Mouse (Mus musculus): ENCODE measurements around the gene Aoah.

Gene Aoah

GRCm38 (mm10) chr13:20793901-20794300 is at the start of gene Aoah:
Gene Aoah, plus strand, starts transcription at chr13:20794113.
- in situ Hi-C loops (cut with MseI, MboI) = no loop called here

DNA sequence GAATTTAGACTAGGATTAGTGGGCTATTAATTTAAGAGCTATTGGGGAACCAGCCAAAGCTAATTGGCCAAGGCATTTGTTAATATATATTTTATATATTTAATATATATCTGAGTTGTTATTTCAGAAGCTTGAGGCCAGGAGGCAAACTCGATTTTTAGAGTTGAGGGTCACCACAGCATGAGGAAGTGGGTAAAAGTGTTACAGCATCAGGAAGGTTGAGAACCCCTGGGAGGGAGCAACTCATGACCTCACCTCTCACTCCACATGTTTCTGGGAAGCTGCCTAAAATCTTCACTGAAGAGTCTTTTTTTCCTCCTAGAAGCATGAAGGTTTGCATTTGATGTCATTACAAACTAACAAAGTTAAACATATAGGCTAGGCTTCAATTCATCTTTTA is 39.1 kb upstream of the Aoah start:
- in situ Hi-C loops (cut with MseI, MboI) = no loop called here

GRCm38 (mm10) chr13:20783648-20784047 is 10.3 kb upstream of the Aoah start:
- in situ Hi-C loops (cut with MseI, MboI) = no loop called here

GRCm38 (mm10) chr13:20784060-20784459 is 9.9 kb upstream of the Aoah start:
- in situ Hi-C loops (cut with MseI, MboI) = no loop called here

DNA sequence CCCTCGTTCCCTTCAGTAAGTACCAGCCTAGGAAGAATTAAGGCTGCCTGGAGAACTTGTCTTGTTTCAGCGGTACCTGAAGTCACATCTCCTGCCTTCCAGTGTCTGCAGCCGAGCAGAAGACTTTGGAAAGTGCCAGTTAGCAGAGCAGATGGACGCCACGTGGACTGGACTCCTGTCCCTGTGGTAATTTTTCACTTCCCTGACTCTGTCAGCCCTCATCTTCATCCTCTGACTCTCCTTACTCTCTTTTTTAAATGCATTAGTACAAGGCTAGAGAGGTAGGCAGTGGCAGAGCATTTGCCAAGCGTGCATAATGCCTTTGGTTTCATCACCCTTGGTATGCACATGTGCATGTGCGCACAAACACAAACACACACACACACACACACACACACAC is 8.0 kb upstream of the Aoah start:
- in situ Hi-C loops (cut with MseI, MboI) = no loop called here

GRCm38 (mm10) chr13:20786825-20787245 is 7.1 kb upstream of the Aoah start:
- in situ Hi-C loops (cut with MseI, MboI) = no loop called here

- in situ Hi-C loops (cut with MseI, MboI) = no loop called here
Measured at GRCm38 (mm10) chr13:20787952-20788351, 6.0 kb upstream of the Aoah start.

- in situ Hi-C loops (cut with MseI, MboI) = no loop called here
Measured at GRCm38 (mm10) chr13:20796651-20797050, 2.7 kb downstream of the Aoah start.

DNA sequence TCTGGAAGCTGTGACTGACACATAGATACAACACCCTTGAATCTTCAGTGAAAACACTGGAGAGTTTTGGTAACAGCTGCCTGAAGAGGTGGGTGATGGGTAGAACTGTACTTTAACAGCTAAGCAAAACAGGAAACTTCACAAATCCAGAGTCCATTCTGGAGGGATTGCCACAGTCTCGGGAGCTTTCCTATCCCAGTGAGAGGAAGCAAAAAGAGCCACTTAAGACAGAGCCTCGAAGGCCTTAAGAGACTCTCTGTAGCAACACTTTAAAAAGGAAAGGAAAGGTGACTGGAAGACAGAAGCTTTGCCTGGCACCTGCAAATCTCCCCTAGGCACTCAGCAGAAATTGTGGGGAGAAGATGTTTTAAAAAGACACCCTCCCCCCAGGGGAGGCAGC is 4.6 kb downstream of the Aoah start:
- in situ Hi-C loops (cut with MseI, MboI) = no loop called here

DNA sequence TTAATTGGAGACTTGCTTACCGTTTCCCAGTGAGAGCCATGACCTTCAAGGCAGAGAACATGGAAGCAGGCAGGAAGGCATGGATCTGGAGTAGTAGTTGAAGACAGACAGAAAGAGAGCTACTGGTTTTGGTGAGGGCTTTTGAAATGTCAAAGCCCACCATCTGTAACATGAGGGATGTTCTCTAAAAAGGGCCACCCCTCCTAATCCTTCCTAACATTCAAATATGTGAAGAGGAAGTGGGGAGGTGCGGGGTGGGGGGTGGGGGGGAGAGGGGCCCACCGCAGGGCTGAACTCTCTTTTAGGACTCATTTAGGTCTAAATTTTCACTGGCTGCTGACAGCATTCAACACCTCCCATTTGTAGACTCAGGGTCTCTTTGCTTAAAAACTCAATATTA is 5.9 kb downstream of the Aoah start:
- in situ Hi-C loops (cut with MseI, MboI) = no loop called here

DNA sequence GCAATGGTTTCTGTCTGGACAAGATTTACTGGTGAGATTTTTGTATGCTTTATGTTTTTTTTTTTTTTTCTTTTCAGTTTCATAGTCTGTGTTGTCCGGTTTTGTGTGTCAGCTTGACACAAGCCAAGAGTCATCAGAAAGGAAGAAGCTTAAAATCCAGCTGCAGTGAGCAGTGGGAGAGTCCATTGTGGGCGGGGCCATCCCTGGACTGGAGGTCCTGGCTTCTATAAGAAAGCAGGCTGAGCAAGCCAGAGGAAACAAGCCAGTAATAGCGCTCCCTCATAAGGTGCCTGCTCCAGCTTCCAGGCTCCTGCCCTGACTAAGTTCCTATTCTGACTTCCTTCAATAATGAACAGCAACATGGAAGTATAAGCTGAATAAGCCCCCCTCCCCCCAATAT is 6.7 kb downstream of the Aoah start:
- in situ Hi-C loops (cut with MseI, MboI) = no loop called here

- in situ Hi-C loops (cut with MseI, MboI) = no loop called here
Measured at GRCm38 (mm10) chr13:20811782-20812406, 18.0 kb downstream of the Aoah start.

DNA sequence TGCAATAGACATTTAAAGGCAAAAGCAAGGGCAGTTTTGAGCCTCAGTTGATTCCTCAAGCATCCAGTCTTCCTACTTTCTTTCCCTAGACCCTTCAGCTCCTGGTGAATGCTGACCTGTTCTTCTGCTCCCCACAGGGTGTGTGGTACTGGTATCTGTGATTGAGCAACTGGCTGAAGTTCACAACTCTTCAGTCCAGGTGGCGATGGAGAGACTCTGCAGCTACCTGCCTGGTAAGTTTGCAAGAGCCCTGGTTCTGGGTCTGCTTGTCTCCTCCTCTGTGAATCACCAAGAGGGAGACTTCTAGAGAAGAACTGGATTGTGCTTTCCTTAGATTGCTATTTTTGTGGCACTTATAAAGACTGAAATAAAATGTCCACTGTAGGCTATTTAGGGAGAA is 22.5 kb downstream of the Aoah start:
- in situ Hi-C loops (cut with MseI, MboI) = no loop called here

DNA sequence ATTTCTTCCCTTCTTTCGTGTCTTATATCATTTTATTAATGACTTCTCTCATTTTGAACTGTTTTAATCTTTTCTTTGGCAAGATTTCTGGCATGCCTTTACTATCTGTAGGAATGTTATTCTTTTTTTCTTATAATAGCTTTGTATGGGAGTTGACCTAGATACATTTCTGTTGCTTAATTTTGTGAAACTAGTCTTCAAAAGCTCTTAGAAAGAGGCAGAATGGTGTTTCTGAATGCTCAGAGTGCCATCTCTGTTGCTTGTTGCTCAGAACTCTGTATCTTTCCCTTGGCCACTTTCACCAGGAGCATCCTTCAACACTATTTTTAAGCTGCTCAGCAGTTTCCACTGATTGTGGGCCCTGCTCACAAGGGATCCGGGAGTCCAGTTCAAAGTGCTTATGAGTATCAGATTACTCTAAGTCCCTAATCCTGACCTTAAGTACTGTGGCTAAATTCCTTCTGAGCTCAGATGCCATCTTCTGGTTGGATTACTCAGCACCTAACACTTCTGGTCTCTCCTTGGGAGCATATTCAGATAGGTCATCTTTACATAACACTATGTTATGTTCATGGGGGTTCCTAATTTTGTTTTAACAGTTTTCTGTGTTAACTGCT is 26.9 kb downstream of the Aoah start:
- in situ Hi-C loops (cut with MseI, MboI) = no loop called here

- in situ Hi-C loops (cut with MseI, MboI) = no loop called here
Measured at GRCm38 (mm10) chr13:20828728-20829127, 34.8 kb downstream of the Aoah start.

DNA sequence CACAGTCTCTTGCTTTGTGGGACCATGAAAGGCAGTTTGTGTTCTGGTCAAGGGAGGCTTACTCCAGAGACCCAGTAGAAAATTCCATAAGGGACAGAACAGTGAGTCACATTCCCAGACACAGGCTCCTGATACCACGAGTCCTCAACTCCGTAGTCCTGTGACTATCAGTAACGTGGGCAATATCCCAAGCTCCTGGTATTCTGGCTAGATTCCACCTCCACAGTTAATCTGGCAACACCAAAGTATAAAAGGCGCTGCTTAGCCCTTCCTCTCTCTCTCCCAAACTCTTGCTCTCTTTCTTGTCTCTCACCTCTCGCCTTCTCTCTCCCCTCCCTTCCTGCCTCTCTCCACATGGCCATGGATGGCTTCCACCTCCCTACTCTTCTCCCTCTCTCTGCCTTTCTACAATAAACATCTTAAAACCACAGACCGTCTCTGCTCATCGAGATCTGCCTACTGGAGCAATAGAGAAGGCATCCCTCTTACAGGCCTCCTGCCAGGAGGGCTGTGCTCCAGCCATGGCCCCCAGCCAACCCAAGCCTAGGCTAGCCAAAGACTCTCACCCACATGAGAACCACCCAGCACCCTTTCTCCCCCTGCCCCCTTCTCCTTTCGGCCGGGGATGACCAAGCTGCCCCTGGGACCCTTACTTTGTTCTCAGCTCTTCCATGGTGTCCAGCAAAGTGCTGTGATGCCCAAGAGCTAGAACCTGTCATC is 35.4 kb downstream of the Aoah start:
- in situ Hi-C loops (cut with MseI, MboI) = no loop called here

DNA sequence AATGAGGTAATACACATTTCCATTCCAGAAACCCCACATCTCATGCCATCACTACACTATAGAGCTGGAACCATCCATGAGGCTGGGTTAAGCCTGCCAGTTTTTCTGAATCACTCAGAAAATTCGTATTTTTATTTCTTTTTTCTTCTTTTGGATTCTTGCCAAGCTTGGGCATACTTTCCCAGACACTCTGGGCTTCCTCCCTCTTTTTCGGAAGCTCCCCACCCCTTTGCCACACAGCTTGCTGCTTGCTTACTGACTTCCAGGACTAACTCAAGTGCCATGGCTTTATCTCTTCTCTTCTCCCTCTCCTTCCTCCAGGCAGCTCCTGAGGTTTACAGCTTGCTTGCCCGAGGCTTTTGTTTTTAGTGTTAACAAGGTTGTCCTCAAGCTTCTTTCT is 62.0 kb downstream of the Aoah start:
- in situ Hi-C loops (cut with MseI, MboI) = no loop called here

DNA sequence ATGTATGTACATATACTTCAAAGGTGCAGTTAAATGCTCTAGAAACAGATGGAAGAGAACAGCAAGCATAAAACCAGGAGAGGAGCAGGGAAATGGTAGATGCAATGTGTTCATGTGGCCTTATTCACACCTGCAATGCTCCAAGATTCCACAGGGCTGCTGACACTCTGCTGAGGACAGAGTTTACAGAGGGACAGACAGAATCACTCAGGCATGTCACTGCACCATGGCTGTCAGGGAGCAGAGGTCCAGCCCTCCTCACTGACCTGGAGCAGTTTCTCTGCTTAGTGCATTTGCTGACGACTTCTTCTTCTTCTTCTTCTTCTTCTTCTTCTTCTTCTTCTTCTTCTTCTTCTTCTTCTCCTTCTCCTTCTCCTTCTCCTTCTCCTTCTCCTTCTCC is 105.5 kb downstream of the Aoah start:
- in situ Hi-C loops (cut with MseI, MboI) = no loop called here

DNA sequence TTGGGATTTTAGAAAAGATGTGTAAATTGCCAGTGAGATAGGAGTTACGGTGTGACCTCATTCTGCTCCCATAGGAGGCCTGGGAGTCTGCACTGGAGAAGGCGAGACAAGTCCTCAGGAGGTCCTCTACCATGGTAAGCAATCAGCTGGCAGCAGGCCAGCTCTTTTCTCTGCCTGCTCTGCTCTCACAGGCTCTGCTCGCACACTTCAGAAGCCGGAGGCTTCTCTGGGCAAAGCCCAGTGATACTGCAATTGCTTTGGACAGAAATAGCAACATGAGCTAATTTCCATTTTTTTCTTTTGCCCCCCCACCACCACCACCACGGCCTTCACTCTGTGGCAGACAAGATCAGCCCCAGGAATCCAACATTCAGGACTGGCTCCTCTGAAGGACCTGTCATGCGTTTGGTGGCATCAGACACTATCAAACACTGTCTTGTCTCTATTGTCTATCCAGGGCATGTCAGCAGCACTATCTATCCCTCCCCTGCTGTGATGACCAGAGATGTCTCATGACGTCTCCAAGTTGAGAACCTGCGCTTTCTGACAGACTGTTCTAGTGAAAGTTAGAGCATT is 106.6 kb downstream of the Aoah start:
- in situ Hi-C loops (cut with MseI, MboI) = no loop called here

DNA sequence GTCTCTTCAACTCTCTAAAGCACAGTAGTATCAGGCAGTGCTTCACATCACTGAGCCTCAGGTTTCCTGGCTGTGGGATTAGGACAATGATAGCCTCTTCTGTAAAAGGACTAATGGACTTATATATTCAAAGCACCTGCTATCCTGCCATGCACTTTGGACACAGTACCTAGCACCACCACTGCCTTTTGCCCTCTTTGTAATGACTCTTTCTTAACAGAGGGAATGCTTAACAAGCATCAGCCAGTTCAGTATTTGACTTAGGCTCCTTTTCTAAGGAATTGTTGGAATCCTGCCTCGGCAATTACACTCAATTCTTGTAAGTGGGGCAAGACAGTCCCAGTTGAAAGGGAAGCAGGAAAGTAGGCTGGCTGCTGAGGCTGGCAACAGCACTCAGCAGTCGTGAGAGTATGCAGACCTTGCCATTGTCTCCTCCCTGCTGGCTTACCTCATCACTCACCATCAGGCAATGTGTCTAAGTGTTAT is 107.1 kb downstream of the Aoah start:
- in situ Hi-C loops (cut with MseI, MboI) = no loop called here

DNA sequence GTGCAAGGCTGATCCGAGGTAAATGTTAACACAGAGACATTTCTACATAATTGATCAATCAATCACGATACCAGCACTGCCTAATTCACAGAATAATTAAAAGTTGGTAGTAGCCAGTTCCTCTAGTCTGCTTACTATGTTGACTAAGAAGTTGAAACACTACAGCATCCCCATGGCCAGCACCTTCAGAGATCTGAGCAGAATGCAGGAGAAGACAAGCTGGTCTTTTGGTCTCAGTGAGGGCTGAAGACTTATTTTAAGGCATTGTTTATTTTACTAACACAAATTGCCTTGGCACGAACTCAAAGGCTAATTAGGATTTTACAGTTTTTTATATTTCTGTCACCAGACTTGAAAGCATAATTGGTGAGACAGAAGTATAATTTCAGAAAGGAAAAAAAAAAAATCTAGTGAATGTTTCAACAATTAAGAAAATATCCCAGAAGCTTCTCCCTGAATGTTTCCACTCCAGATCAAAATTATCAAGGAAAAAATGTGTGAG is 107.8 kb downstream of the Aoah start:
- in situ Hi-C loops (cut with MseI, MboI) = no loop called here

GRCm38 (mm10) chr13:20904118-20904517 is 110.2 kb downstream of the Aoah start:
- in situ Hi-C loops (cut with MseI, MboI) = no loop called here

All from mouse trophoblast stem cell (cell line).